Mouse (Mus musculus) G1E-ER4 (cell line): Measurements from ENCODE around the gene Zbtb1. TPM values are rescaled to one million over a fixed set of nuclear protein-coding genes. Genes with fewer than 3 reads are reported as not detected.

Experiments used
- GATA1 ChIP-seq: IDR thresholded peaks from one replicate; pipeline ENCODE4 v1.8.0; 2012; ENCODE audit warnings: low read length, inconsistent platforms
- polyA plus RNA-seq: library from polyadenylated mRNA; stranded (reverse); fragments of >175 nt; gene quantifications from 2 replicates; pipeline ENCODE4 v1.2.3, GENCODE M21; 2012

Gene Zbtb1
- 5.5 and 6.3 TPM in 2 replicates for polyA plus RNA-seq

- TF ChIP-seq GATA1 = no peak
Observed at GRCm38 (mm10) chr12:76369978-76370830, at the start of gene Zbtb1. TSS of gene Zbtb1 (plus strand) at chr12:76370266.

DNA sequence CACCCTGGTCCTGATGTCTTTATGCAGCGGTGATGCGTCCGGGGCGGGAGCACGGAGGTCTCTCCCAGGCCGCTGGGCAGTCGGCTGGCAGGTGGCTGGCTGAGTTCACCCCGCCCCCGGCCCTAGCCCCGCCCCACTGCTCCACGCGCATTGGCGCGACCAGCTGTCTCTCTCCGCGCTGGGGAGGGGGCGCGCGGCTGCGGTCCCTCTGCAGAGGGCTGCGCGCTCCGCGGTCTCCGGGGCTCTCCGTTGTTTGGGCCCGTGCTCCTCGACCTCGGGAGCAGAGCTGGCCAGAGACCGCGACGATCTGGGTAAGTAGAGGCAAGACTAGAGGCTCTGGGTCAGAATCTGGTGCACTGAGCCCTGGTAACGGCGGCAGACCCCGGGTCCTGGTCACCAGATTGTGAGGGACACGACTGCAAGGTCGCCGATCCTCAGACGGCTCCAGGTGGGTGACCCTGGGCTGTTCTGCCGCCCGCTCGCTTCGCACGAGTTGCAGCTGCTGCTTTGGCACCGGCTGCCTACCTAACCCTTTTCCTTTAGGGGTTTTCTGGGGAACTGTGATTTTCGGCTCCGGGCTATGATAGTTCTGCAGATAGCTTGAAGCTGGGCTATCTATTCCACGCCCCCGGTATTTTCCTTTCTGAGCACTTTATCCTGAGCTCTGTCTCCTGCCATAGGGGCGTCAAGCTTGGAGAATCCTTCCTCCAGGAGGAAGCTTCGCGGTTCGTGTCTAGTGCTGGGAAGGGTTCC is 45.2 kb upstream of the Zbtb1 start, which contains the start of gene Akap5:
Akap5 (plus strand) TSS at position 213 of the 753 bp plus-strand sequence.
- TF ChIP-seq GATA1 = no peak

- no peak for TF ChIP-seq GATA1
Observed at GRCm38 (mm10) chr12:76326437-76327220, 43.4 kb upstream of the Zbtb1 start.

- TF ChIP-seq GATA1 = no peak
Observed at GRCm38 (mm10) chr12:76328567-76329354, 41.3 kb upstream of the Zbtb1 start.

GRCm38 (mm10) chr12:76333688-76334087 is 36.4 kb upstream of the Zbtb1 start:
- no peak for TF ChIP-seq GATA1

- TF ChIP-seq GATA1 = no peak
Observed at GRCm38 (mm10) chr12:76335641-76336040, 34.4 kb upstream of the Zbtb1 start.

GRCm38 (mm10) chr12:76336111-76336965 is 33.7 kb upstream of the Zbtb1 start:
- TF ChIP-seq GATA1 = no peak

DNA sequence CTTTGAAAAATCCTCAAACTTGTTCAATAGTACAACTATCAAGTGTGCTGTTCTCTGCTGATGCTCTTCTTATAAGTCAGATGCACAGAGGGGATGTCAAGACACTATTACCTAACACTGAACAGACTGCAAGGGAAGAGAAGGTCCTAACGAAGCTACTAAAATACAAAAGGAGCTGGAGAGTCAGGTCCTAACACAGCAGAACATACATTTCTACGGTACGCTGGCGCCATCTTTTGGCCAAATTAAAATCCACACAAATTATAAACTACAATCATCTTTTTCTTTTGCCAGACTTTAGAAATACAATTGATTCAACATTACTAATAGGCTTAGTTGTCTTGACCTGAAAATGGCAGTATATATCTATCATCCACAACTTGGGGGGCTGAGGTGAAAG is 29.0 kb upstream of the Zbtb1 start:
- TF ChIP-seq GATA1 = no peak

GRCm38 (mm10) chr12:76345759-76346455 is 24.2 kb upstream of the Zbtb1 start:
- TF ChIP-seq GATA1 = no peak

DNA sequence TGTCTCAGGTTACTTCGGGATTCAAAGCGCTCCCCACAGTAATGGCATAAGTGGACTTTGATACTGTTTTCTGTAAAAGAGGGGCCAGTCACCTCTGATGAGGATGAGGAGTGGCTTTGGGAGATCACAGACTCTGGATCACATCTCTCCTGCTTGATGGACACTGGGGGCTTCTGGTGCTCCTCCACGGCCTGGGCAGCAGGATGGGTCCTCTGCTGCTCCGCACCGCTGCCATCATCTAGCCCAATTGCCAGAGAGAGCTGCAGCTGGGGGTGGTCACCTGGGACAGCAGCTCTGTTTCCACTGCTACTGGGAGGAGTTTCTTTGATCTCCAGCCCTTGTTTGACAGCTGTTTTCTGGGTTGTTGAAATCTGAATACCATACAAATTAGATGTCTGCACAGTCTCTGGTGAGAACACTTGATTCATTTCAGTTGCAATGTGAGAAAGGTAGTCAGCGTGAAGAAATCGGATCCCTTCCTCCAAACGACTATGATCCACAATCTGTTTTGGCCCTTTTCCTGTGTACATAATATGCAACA is 20.3 kb upstream of the Zbtb1 start:
- TF ChIP-seq GATA1 = no peak

DNA sequence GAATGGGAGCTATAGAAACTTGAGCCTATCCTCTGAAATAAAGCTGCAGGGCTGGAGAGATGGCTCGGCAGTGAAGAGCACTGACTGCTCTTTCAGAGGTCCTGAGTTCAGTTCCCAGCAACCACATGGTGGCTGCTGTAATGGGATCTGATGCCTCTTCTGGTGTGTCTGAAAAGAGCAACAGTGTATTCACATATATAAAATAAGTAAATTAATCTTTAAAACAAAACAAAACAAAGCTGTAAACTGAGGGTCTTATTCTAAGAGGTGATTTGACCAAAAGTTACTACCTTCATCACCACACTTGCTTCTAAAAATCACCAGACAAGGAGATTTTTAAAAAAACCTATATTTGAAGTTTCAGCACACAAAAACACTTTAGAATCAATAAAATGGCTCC is 9.2 kb upstream of the Zbtb1 start:
- no peak for TF ChIP-seq GATA1

GRCm38 (mm10) chr12:76361405-76362302 is 8.4 kb upstream of the Zbtb1 start:
- TF ChIP-seq GATA1 = no peak
